Mouse (Mus musculus) ES-Bruce4 (cell line): ENCODE measurements around the gene Tmem199.

Experiments
- CTCF ChIP-seq: IDR thresholded peaks from one replicate; pipeline ENCODE4 v1.8.1; 2011; ENCODE audit warnings: low read depth, low read length
- EP300 ChIP-seq: IDR thresholded peaks from 2 replicates; pipeline ENCODE4 v1.6.1; 2011; ENCODE audit warnings: low read depth, low read length; ENCODE audit not compliant: insufficient read depth
- POLR2A ChIP-seq: IDR thresholded peaks from one replicate; pipeline ENCODE4 v1.8.1; 2011; ENCODE audit warnings: low read length; ENCODE audit not compliant: insufficient read depth

GRCm38 (mm10) chr11:78513106-78513790 is 1.3 kb upstream of the Tmem199 start:
- no peak for TF ChIP-seq CTCF
- TF ChIP-seq POLR2A = no peak
- TF ChIP-seq EP300 = no peak
